Mouse (Mus musculus): ENCODE measurements at regions not wholly inside any gene's neighbourhood (a gene's known extent, or its start where the extent isn't known, plus 50 kb on each side); places are given as distances from the start of the nearest gene placed in this dataset.

- Histone ChIP-seq H3K9ac (ENCODE audit: low read depth, low read length) (no peak overlapping the region), H3K4me1 (replicated peaks; ENCODE audit: insufficient read depth, low read length) (no peaks in the 10 kb centered on the region), H3K36me3 (ENCODE audit: insufficient read depth, low read length) (no peaks in the 10 kb centered on the region), H3K9me3 (replicated peaks; ENCODE audit: low read length) (no peaks in the 10 kb centered on the region), H3K4me2 (ENCODE audit: low read length) (no peak overlapping the region), H3K27ac (no peak overlapping the region), H3K27me3 (ENCODE audit: insufficient read depth, low read length) (no peaks in the 10 kb centered on the region), H3K4me3 (replicated peaks; ENCODE audit: low read depth, low read length) (no peak overlapping the region)
- no peak for ATAC-seq (replicated peaks; ENCODE audit: low FRiP score, low read depth)
- TF ChIP-seq CTCF (IDR thresholded peaks at IDR 0.05; ENCODE audit: low read depth), result no peak
- no peak for DNase-seq (ENCODE audit: low spot score)
- WGBS, result 59% methylated on average over 1 of the region's 1 CpGs
Observed at GRCm38 (mm10) chr9:30848249-30848648, 74.0 kb downstream of the Adamts15 start.

GRCm38 (mm10) chr9:30845609-30846290 is 76.5 kb downstream of the Adamts15 start:
- H3K9ac ChIP-seq (ENCODE audit: low read depth, low read length), result no peak overlapping the region
- ATAC-seq (replicated peaks; ENCODE audit: low FRiP score, low read depth) (no peak), DNase-seq (ENCODE audit: low spot score) (no peak)
- no peaks in the 10 kb centered on the region for H3K36me3 ChIP-seq (ENCODE audit: insufficient read depth, low read length)
- no peaks in the 10 kb centered on the region for H3K27me3 ChIP-seq (ENCODE audit: insufficient read depth, low read length)
- H3K9me3 ChIP-seq (replicated peaks; ENCODE audit: low read length), result no peaks in the 10 kb centered on the region
- 71% methylated on average over 10 of the region's 10 CpGs for WGBS
- H3K4me3 ChIP-seq (replicated peaks; ENCODE audit: low read depth, low read length), result no peak overlapping the region
- no peaks in the 10 kb centered on the region for H3K4me1 ChIP-seq (replicated peaks; ENCODE audit: insufficient read depth, low read length)
- TF ChIP-seq CTCF (IDR thresholded peaks at IDR 0.05; ENCODE audit: low read depth), result no peak
- no peak overlapping the region for H3K4me2 ChIP-seq (ENCODE audit: low read length)
- H3K27ac ChIP-seq, result no peak overlapping the region

DNA sequence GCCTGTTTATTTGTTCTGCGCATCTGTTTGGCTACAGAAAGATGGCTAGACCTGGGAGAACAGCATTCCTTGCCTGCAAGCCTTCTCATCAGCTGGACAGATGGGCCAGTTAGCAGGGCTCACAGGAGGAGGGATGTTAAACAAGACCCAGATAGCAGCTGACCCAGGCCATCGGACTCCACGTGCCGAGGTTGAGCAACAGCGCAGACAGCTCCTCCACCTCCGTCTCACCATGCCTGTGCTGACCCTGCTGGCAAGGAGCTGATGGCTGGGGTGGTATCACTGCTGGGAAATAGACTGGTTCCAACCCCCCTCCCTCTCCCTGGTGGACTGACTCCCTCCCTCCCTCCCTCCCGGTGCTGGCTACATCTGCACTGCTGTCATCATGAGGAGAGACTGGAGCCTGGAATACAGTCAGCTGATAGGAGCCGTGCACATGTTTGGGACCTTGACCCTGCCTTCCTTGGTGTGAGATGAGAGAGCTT is 78.1 kb downstream of the Adamts15 start:
- no peak overlapping the region for H3K9ac ChIP-seq (ENCODE audit: low read depth, low read length)
- ATAC-seq (replicated peaks; ENCODE audit: low FRiP score, low read depth), result peak; percentile 36; the same call in 1 of the 2 replicates

DNA sequence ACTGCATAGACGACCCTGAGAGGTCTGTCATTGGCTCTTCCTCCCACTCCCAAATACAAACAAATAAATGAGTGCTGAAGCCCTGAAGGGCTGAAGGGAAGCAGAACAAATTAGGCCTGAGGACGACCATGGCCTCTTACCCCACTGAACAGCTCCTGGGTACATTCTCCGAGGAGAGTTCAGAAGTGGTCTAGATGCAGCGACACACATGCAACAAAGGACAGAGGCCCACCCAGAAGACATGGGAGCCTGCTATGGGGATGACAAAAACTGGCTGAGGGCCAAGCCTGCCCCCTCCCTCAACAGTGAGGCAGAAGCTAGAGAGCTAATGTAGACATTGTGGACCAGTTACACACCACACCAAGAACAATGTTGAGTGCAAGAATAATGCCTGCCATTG is 87.3 kb downstream of the Adamts15 start:
- Histone ChIP-seq H3K4me2 (ENCODE audit: low read length) (no peak overlapping the region), H3K9ac (ENCODE audit: low read depth, low read length) (no peak overlapping the region), H3K4me3 (replicated peaks; ENCODE audit: low read depth, low read length) (no peak overlapping the region), H3K9me3 (replicated peaks; ENCODE audit: low read length) (no peaks in the 10 kb centered on the region), H3K27me3 (ENCODE audit: insufficient read depth, low read length) (no peaks in the 10 kb centered on the region), H3K4me1 (replicated peaks; ENCODE audit: insufficient read depth, low read length) (no peaks in the 10 kb centered on the region), H3K36me3 (ENCODE audit: insufficient read depth, low read length) (no peaks in the 10 kb centered on the region), H3K27ac (no peak overlapping the region)
- WGBS, result 34% methylated on average over 4 of the region's 4 CpGs
- TF ChIP-seq CTCF (IDR thresholded peaks at IDR 0.05; ENCODE audit: low read depth), result no peak
- ATAC-seq (replicated peaks; ENCODE audit: low FRiP score, low read depth), result no peak
- no peak for DNase-seq (ENCODE audit: low spot score)

More for the DNA sequence above, 78.1 kb downstream of the Adamts15 start:
- WGBS, result 39% methylated on average over 8 of the region's 8 CpGs
- no peak overlapping the region for H3K4me3 ChIP-seq (replicated peaks; ENCODE audit: low read depth, low read length)
- DNase-seq (ENCODE audit: low spot score), result no peak
- no peaks in the 10 kb centered on the region for H3K9me3 ChIP-seq (replicated peaks; ENCODE audit: low read length)
- no peak for TF ChIP-seq CTCF (IDR thresholded peaks at IDR 0.05; ENCODE audit: low read depth)
- H3K4me2 ChIP-seq (ENCODE audit: low read length), result no peak overlapping the region
- H3K27me3 ChIP-seq (ENCODE audit: insufficient read depth, low read length), result no peaks in the 10 kb centered on the region
- H3K36me3 ChIP-seq (ENCODE audit: insufficient read depth, low read length), result no peaks in the 10 kb centered on the region
- no peaks in the 10 kb centered on the region for H3K4me1 ChIP-seq (replicated peaks; ENCODE audit: insufficient read depth, low read length)
- H3K27ac ChIP-seq, result no peak overlapping the region

GRCm38 (mm10) chr9:30834565-30834905 is 87.7 kb downstream of the Adamts15 start:
- ATAC-seq (replicated peaks; ENCODE audit: low FRiP score, low read depth) (no peak), DNase-seq (ENCODE audit: low spot score) (no peak)
- Histone ChIP-seq H3K27me3 (ENCODE audit: insufficient read depth, low read length) (no peaks in the 10 kb centered on the region), H3K36me3 (ENCODE audit: insufficient read depth, low read length) (no peaks in the 10 kb centered on the region), H3K4me1 (replicated peaks; ENCODE audit: insufficient read depth, low read length) (no peaks in the 10 kb centered on the region), H3K4me3 (replicated peaks; ENCODE audit: low read depth, low read length) (no peak overlapping the region), H3K9ac (ENCODE audit: low read depth, low read length) (no peak overlapping the region), H3K9me3 (replicated peaks; ENCODE audit: low read length) (no peaks in the 10 kb centered on the region), H3K4me2 (ENCODE audit: low read length) (no peak overlapping the region), H3K27ac (no peak overlapping the region)
- no peak for TF ChIP-seq CTCF (IDR thresholded peaks at IDR 0.05; ENCODE audit: low read depth)
- WGBS, result 39% methylated on average over 10 of the region's 10 CpGs

GRCm38 (mm10) chr9:30833836-30834564 is 88.3 kb downstream of the Adamts15 start:
- WGBS, result 48% methylated on average over 15 of the region's 15 CpGs
- no peak overlapping the region for H3K4me3 ChIP-seq (replicated peaks; ENCODE audit: low read depth, low read length)
- no peaks in the 10 kb centered on the region for H3K4me1 ChIP-seq (replicated peaks; ENCODE audit: insufficient read depth, low read length)
- ATAC-seq (replicated peaks; ENCODE audit: low FRiP score, low read depth) (no peak), DNase-seq (ENCODE audit: low spot score) (peak; percentile 47)
- TF ChIP-seq CTCF (IDR thresholded peaks at IDR 0.05; ENCODE audit: low read depth), result no peak
- no peaks in the 10 kb centered on the region for H3K9me3 ChIP-seq (replicated peaks; ENCODE audit: low read length)
- no peak overlapping the region; the same call in 1 of the 2 replicates for H3K4me2 ChIP-seq (ENCODE audit: low read length)
- H3K27ac ChIP-seq, result no peak overlapping the region
- no peak overlapping the region for H3K9ac ChIP-seq (ENCODE audit: low read depth, low read length)
- no peaks in the 10 kb centered on the region for H3K36me3 ChIP-seq (ENCODE audit: insufficient read depth, low read length)
- H3K27me3 ChIP-seq (ENCODE audit: insufficient read depth, low read length), result no peaks in the 10 kb centered on the region
